Mouse (Mus musculus) stomach, embryonic 15.5 days (tissue): ENCODE data around the gene Med4. TPM values are rescaled to one million over a fixed set of nuclear protein-coding genes. Genes with fewer than 3 reads are reported as not detected.
"Not testable (repeated sequence)": the region's sequence is repeated elsewhere in the genome, so short reads cannot be mapped to it uniquely, and the experiment has no call there.

ENCODE experiments used
- ATAC-seq: fragments of 200-750 bp; cut with Nextera tagmentation; 2 replicates; pipeline ENCODE4 v1.8.0; 2017; ENCODE audit warnings: low read depth, moderate number of reproducible peaks, moderate TSS enrichment; ENCODE audit not compliant: insufficient read depth, low FRiP score
- H3K27ac ChIP-seq: fragments of 300-500 bp; sonication (generic); 2 replicates; pipeline ENCODE4 v1.5.1; 2015; ENCODE audit warnings: mild to moderate bottlenecking, inconsistent platforms
- H3K27me3 ChIP-seq: fragments of 300-500 bp; sonication (generic); replicated peaks from 2 replicates; pipeline ENCODE4 v1.6.1; 2015; ENCODE audit warnings: inconsistent platforms
- H3K36me3 ChIP-seq: fragments of 300-500 bp; sonication (generic); 2 replicates; pipeline ENCODE4 v1.6.1; 2015; ENCODE audit warnings: inconsistent platforms
- H3K4me1 ChIP-seq: fragments of 300-500 bp; sonication (generic); 2 replicates; pipeline ENCODE4 v1.6.1; 2015; ENCODE audit warnings: inconsistent platforms
- H3K4me2 ChIP-seq: fragments of 300-500 bp; sonication (generic); 2 replicates; pipeline ENCODE4 v1.6.1; 2015; ENCODE audit warnings: mild to moderate bottlenecking, inconsistent platforms
- H3K4me3 ChIP-seq: fragments of 300-500 bp; sonication (generic); replicated peaks from 2 replicates; pipeline ENCODE4 v1.5.1; 2015; ENCODE audit warnings: inconsistent platforms
- H3K9ac ChIP-seq: fragments of 300-500 bp; sonication (generic); 2 replicates; pipeline ENCODE4 v1.6.1; 2015; ENCODE audit warnings: inconsistent platforms
- H3K9me3 ChIP-seq: fragments of 300-500 bp; sonication (generic); 2 replicates; pipeline ENCODE4 v1.6.1; 2016; ENCODE audit warnings: inconsistent platforms
- WGBS: fragments of 180-500 bp; shearing (Covaris S2); methylation state at CpG from one replicate; pipeline ENCODE4 v1.1.7; 2015; 5-methylcytosine and 5-hydroxymethylcytosine counted together
- polyA plus RNA-seq: library from polyadenylated mRNA; unstranded; fragments of >200 nt; fragmentation: Nextera tagmentation; extraction: Ambion mirVana; gene quantifications from 2 replicates; pipeline ENCODE4 v1.2.1, GENCODE M21; 2015

Med4 gene
- polyA plus RNA-seq, 1 experiment from 2014 or later, result 70.9 TPM

GRCm38 (mm10) chr14:73503237-73503933 lies 6.4 kb upstream of the Med4 start:
- H3K9me3 ChIP-seq, result no peaks in the 10 kb centered on the region
- H3K27me3 ChIP-seq, result no peaks in the 10 kb centered on the region
- no peak overlapping the region for H3K9ac ChIP-seq
- no peak overlapping the region for H3K27ac ChIP-seq
- WGBS, result 46% methylated on average over 13 of the region's 13 CpGs
- H3K4me2 ChIP-seq, result no peak overlapping the region
- no peak; the same call in 1 of the 2 replicates for ATAC-seq
- 0 out of 2 replicates have a peak, but pooled peaks cover 3% of the 10 kb centered on the region for H3K4me1 ChIP-seq
- no peak overlapping the region for H3K4me3 ChIP-seq
- H3K36me3 ChIP-seq, result no peaks in the 10 kb centered on the region

GRCm38 (mm10) chr14:73506283-73506682 lies 3.5 kb upstream of the Med4 start:
- Histone ChIP-seq H3K9ac (no peak overlapping the region), H3K36me3 (no peaks in the 10 kb centered on the region), H3K4me1 (peaks cover 10% of the 10 kb centered on the region; the same call in 1 of the 2 replicates), H3K9me3 (no peaks in the 10 kb centered on the region), H3K27me3 (no peaks in the 10 kb centered on the region), H3K27ac (no peak overlapping the region), H3K4me3 (no peak overlapping the region), H3K4me2 (no peak overlapping the region)
- WGBS, result 58% methylated on average over 8 of the region's 8 CpGs
- no peak for ATAC-seq

GRCm38 (mm10) chr14:73507200-73507599 lies 2.6 kb upstream of the Med4 start:
- Histone ChIP-seq H3K27ac (no peak overlapping the region), H3K9ac (no peak overlapping the region), H3K4me2 (no peak overlapping the region), H3K36me3 (no peaks in the 10 kb centered on the region), H3K9me3 (no peaks in the 10 kb centered on the region), H3K4me3 (no peak overlapping the region), H3K27me3 (no peaks in the 10 kb centered on the region), H3K4me1 (peaks cover 10% of the 10 kb centered on the region; the same call in 1 of the 2 replicates)
- 82% methylated on average over 15 of the region's 15 CpGs for WGBS
- no peak for ATAC-seq

GRCm38 (mm10) chr14:73507702-73508376 lies 2.0 kb upstream of the Med4 start:
- no peak overlapping the region for H3K9ac ChIP-seq
- 47% methylated on average over 11 of the region's 11 CpGs for WGBS

GRCm38 (mm10) chr14:73508630-73509395 lies 1.0 kb upstream of the Med4 start:
- Histone ChIP-seq H3K36me3 (no peaks in the 10 kb centered on the region), H3K27me3 (no peaks in the 10 kb centered on the region), H3K4me1 (peaks cover 6% of the 10 kb centered on the region; the same call in 1 of the 2 replicates), H3K9ac (no peak overlapping the region), H3K27ac (no peak overlapping the region), H3K4me2 (no peak overlapping the region), H3K9me3 (no peaks in the 10 kb centered on the region), H3K4me3 (no peak overlapping the region)
- ATAC-seq, result no peak
- WGBS, result 91% methylated on average over 6 of the region's 6 CpGs

More at GRCm38 (mm10) chr14:73507702-73508376, 2.0 kb upstream of the Med4 start:
- no peaks in the 10 kb centered on the region for H3K36me3 ChIP-seq
- H3K9me3 ChIP-seq, result no peaks in the 10 kb centered on the region
- peak overlapping the region; percentile 12; the same call in 1 of the 2 replicates for H3K4me2 ChIP-seq
- H3K4me1 ChIP-seq, result peaks cover 10% of the 10 kb centered on the region; the same call in 1 of the 2 replicates
- no peak overlapping the region for H3K27ac ChIP-seq
- H3K4me3 ChIP-seq, result no peak overlapping the region
- no peaks in the 10 kb centered on the region for H3K27me3 ChIP-seq
- ATAC-seq, result no peak

- H3K27me3 ChIP-seq, result no peaks in the 10 kb centered on the region
- 0 out of 2 replicates have a peak, but pooled peaks cover 5% of the 10 kb centered on the region for H3K4me1 ChIP-seq
- H3K9me3 ChIP-seq, result no peaks in the 10 kb centered on the region
- no peak for ATAC-seq
- H3K4me2 ChIP-seq, result peak overlapping the region; percentile 47; the same call in 1 of the 2 replicates
- 70% methylated on average over 3 of the region's 3 CpGs for WGBS
- no peak overlapping the region for H3K9ac ChIP-seq
- no peak overlapping the region for H3K4me3 ChIP-seq
- no peak overlapping the region for H3K27ac ChIP-seq
- no peaks in the 10 kb centered on the region for H3K36me3 ChIP-seq
Measured at GRCm38 (mm10) chr14:73524136-73524535, 14.3 kb downstream of the Med4 start.

- H3K27me3 ChIP-seq, result no peaks in the 10 kb centered on the region
- peak within 1 kb of the TSS; percentile 47 for H3K4me2 ChIP-seq
- 0 out of 2 replicates have a peak within 1 kb of the TSS, but pooled peaks have one; percentile 9 for H3K9ac ChIP-seq
- no peaks in the 10 kb centered on the region for H3K9me3 ChIP-seq
- H3K27ac ChIP-seq, result peak within 1 kb of the TSS; percentile 87
- H3K4me3 ChIP-seq, result peak within 1 kb of the TSS; percentile 54
- under 1% methylated on average over 41 of the region's 41 CpGs for WGBS
- ATAC-seq, result peak; percentile 100
- H3K4me1 ChIP-seq, result 0 out of 2 replicates have a peak, but pooled peaks cover 5% of the 10 kb centered on the region
- no peaks in the 10 kb centered on the region for H3K36me3 ChIP-seq
Measured at GRCm38 (mm10) chr14:73524766-73525448, 15.1 kb downstream of the Med4 start, which contains the start of gene Sucla2. Sucla2 (plus strand) TSS chr14:73525319.

- not testable (repeated sequence) for H3K27me3 ChIP-seq, H3K4me1 ChIP-seq, H3K4me2 ChIP-seq, H3K27ac ChIP-seq, H3K9me3 ChIP-seq, H3K9ac ChIP-seq, H3K4me3 ChIP-seq, ATAC-seq, H3K36me3 ChIP-seq
- WGBS, result 85% methylated on average over 3 of the region's 3 CpGs
Measured at GRCm38 (mm10) chr14:73528661-73529060, 18.8 kb downstream of the Med4 start.

- Histone ChIP-seq H3K9me3 (no peaks in the 10 kb centered on the region), H3K27ac (no peak overlapping the region), H3K4me1 (no peaks in the 10 kb centered on the region), H3K4me3 (no peak overlapping the region), H3K27me3 (no peaks in the 10 kb centered on the region), H3K36me3 (no peaks in the 10 kb centered on the region), H3K9ac (no peak overlapping the region), H3K4me2 (no peak overlapping the region)
- no peak for ATAC-seq
- 59% methylated on average over 6 of the region's 6 CpGs for WGBS
Measured at GRCm38 (mm10) chr14:73533755-73534465, 24.1 kb downstream of the Med4 start.

GRCm38 (mm10) chr14:73535641-73536040 lies 25.8 kb downstream of the Med4 start:
- H3K9ac ChIP-seq, result no peak overlapping the region
- no peaks in the 10 kb centered on the region for H3K27me3 ChIP-seq
- no peaks in the 10 kb centered on the region for H3K4me1 ChIP-seq
- H3K36me3 ChIP-seq, result no peaks in the 10 kb centered on the region
- no peaks in the 10 kb centered on the region for H3K9me3 ChIP-seq
- H3K27ac ChIP-seq, result no peak overlapping the region
- no peak for ATAC-seq
- H3K4me2 ChIP-seq, result no peak overlapping the region
- no peak overlapping the region for H3K4me3 ChIP-seq
- WGBS, result 78% methylated on average over 2 of the region's 2 CpGs

GRCm38 (mm10) chr14:73543781-73544180 lies 34.0 kb downstream of the Med4 start:
- H3K27me3 ChIP-seq, result no peaks in the 10 kb centered on the region
- H3K4me2 ChIP-seq, result no peak overlapping the region
- no peaks in the 10 kb centered on the region for H3K4me1 ChIP-seq
- 72% methylated on average over 6 of the region's 6 CpGs for WGBS
- H3K9me3 ChIP-seq, result no peaks in the 10 kb centered on the region
- no peak overlapping the region for H3K27ac ChIP-seq
- no peak overlapping the region for H3K4me3 ChIP-seq
- no peaks in the 10 kb centered on the region for H3K36me3 ChIP-seq
- ATAC-seq, result no peak
- H3K9ac ChIP-seq, result no peak overlapping the region
